ENCODE assay signal across 20 mouse cellular contexts in the genomic region with DNA sequence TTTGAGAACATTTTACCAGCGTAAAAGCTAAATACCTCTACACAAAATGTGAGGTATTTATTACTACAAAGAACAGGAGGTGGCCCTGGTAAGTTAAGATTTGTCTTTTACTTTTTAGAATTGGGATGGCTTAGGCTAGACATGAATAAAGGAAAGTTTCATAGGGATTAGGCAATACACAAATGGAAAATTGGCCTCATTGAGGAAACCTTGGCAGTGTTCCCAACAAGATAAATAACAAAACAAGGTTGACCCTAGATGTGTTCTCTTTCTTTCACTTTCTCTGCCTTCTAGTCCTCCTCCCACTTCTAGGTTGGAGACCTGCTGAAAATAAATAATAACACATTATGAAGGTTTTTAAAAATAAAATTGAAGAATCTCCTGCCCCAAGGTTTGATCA.
A peak's percentile ranks its signal among the peaks of the same experiment; 100 is the strongest.
DNase-seq lines count a peak whose midpoint lies in the region.
"Had no signal": no experiment of that assay in that cellular context is flagged by ENCODE, and none has a peak within 500 bp of the region (broad histone marks: within the 10 kb centered on the region; RNA-seq: fewer than 3 reads in every experiment).

No protein-coding gene starts in this region.

- intact Hi-C loops in heart, postnatal 10 days (cut with DNase I): no loop called here

- no peaks in the 10 kb centered on the region for H3K4me1 ChIP-seq in brown adipose tissue, adult 24 weeks (ENCODE audit: control insufficient read depth, insufficient read depth, insufficient read length, low read length)
- H3K4me1 ChIP-seq: embryonic facial prominence, embryonic 13.5 days; embryonic facial prominence, embryonic 15.5 days; forebrain, embryonic 10.5 days; forebrain, embryonic 12.5 days had no signal

- H3K4me3 ChIP-seq in brown adipose tissue, adult 24 weeks (ENCODE audit: insufficient read depth, low read depth, low read length): no peak overlapping the region
- H3K4me3 ChIP-seq: embryonic facial prominence, embryonic 13.5 days; embryonic facial prominence, embryonic 15.5 days; erythroblast, embryonic 14.5 days; forebrain, embryonic 10.5 days; forebrain, embryonic 12.5 days had no signal

- peak; percentile 5 for DNase-seq in adrenal gland, adult 8-10 months
- no peak for DNase-seq in adrenal gland, postnatal 25 days
- DNase-seq in adrenal gland, postnatal 14 days: peak; percentile 3
- DNase-seq in adrenal gland, adult 18-20 months (ENCODE audit: low spot score in 2 of 2): no peak
- peak; percentile 22 for DNase-seq in adipocyte (ENCODE audit: low spot score)
- no peak for DNase-seq in heart, postnatal 10 days
- DNase-seq in frontal cortex, postnatal 14 days (ENCODE audit: low spot score in 2 of 2): no peak
- DNase-seq: cerebellum, adult 11 months; cerebellum, adult 18-20 months; cerebellum, adult 8-10 months; cerebellum, adult 9-11 months; cerebellum, postnatal 14 days; cerebellum, postnatal 36 days; embryo, embryonic 11 days had no signal

- H3K27ac ChIP-seq in brown adipose tissue, adult 24 weeks (replicated peaks; ENCODE audit: low read depth, low read length): peak overlapping the region; percentile 58
- H3K27ac ChIP-seq: embryonic facial prominence, embryonic 13.5 days; embryonic facial prominence, embryonic 15.5 days; forebrain, embryonic 10.5 days; forebrain, embryonic 12.5 days had no signal

Comparison
In these comparisons a context has a peak if more than half of its experiments do, and no peak if none do; other contexts are left out.
1. DNase-seq: peak in adrenal gland, adult 8-10 months (single experiment), adrenal gland, postnatal 14 days (single experiment) and adipocyte (single experiment); none in adrenal gland, postnatal 25 days (single experiment), adrenal gland, adult 18-20 months (0 of 2), heart, postnatal 10 days (0 of 2) and frontal cortex, postnatal 14 days (0 of 2).